Mouse (Mus musculus): Measurements from ENCODE around the gene Gm10097.

- TF ChIP-seq CTCF (IDR thresholded peaks at IDR 0.05; ENCODE audit: control insufficient read depth, insufficient read depth, low read length) = no peak
- no peak for TF ChIP-seq POLR2A (IDR thresholded peaks at IDR 0.05; ENCODE audit: borderline replicate concordance, control insufficient read depth, low read depth, low read length)
Measured at GRCm38 (mm10) chr10:5079945-5080468, 11.0 kb downstream of the Gm10097 start.
